Mouse (Mus musculus): ENCODE data around the gene Pphln1. TPM values are rescaled to one million over a fixed set of nuclear protein-coding genes. Genes with fewer than 3 reads are reported as not detected.

Pphln1 gene
- polyA plus RNA-seq, 1 experiment from 2014 or later, result 28.5 TPM

GRCm38 (mm10) chr15:93503201-93503745 is 105.1 kb downstream of the Pphln1 start:
- H3K9me3 ChIP-seq (ENCODE audit: control insufficient read depth, low read length), result no peaks in the 10 kb centered on the region
- H3K4me3 ChIP-seq (ENCODE audit: control insufficient read depth in 1 of 2, insufficient read depth in 1 of 2, low read depth in 1 of 2, low read length in 2 of 2), result no peak overlapping the region
- H3K36me3 ChIP-seq (ENCODE audit: control insufficient read depth, insufficient read depth, low read length), result peaks cover 100% of the 10 kb centered on the region
- ATAC-seq (ENCODE audit: insufficient number of reproducible peaks, insufficient read depth, low FRiP score, low read depth), result no peak
- H3K4me2 ChIP-seq (ENCODE audit: low read length), result no peak overlapping the region
- H3K9ac ChIP-seq (ENCODE audit: low read length), result no peak overlapping the region
- H3K27me3 ChIP-seq (ENCODE audit: control insufficient read depth, insufficient read depth, low read length), result no peaks in the 10 kb centered on the region
- 91% methylated on average over 35 of the region's 35 CpGs for WGBS
- no peaks in the 10 kb centered on the region for H3K4me1 ChIP-seq (ENCODE audit: control insufficient read depth in 2 of 2, insufficient read depth in 2 of 2, low read length in 2 of 2)
- H3K27ac ChIP-seq (replicated peaks in 1 of 2; ENCODE audit: control insufficient read depth in 1 of 2, insufficient read depth in 1 of 2, low read depth in 2 of 2, low read length in 2 of 2), result no peak overlapping the region

GRCm38 (mm10) chr15:93504808-93505207 is 106.7 kb downstream of the Pphln1 start:
- no peaks in the 10 kb centered on the region for H3K27me3 ChIP-seq (ENCODE audit: control insufficient read depth, insufficient read depth, low read length)
- H3K9ac ChIP-seq (ENCODE audit: low read length), result no peak overlapping the region
- no peak overlapping the region for H3K27ac ChIP-seq (replicated peaks in 1 of 2; ENCODE audit: control insufficient read depth in 1 of 2, insufficient read depth in 1 of 2, low read depth in 2 of 2, low read length in 2 of 2)
- peaks cover 96% of the 10 kb centered on the region for H3K36me3 ChIP-seq (ENCODE audit: control insufficient read depth, insufficient read depth, low read length)
- H3K4me3 ChIP-seq (ENCODE audit: control insufficient read depth in 1 of 2, insufficient read depth in 1 of 2, low read depth in 1 of 2, low read length in 2 of 2), result no peak overlapping the region
- H3K4me2 ChIP-seq (ENCODE audit: low read length), result no peak overlapping the region
- no peaks in the 10 kb centered on the region for H3K4me1 ChIP-seq (ENCODE audit: control insufficient read depth in 2 of 2, insufficient read depth in 2 of 2, low read length in 2 of 2)
- H3K9me3 ChIP-seq (ENCODE audit: control insufficient read depth, low read length), result no peaks in the 10 kb centered on the region
- WGBS, result 94% methylated on average over 17 of the region's 17 CpGs
- no peak for ATAC-seq (ENCODE audit: insufficient number of reproducible peaks, insufficient read depth, low FRiP score, low read depth)

- 47% methylated on average over 12 of the region's 12 CpGs for WGBS
- Histone ChIP-seq H3K4me1 (ENCODE audit: control insufficient read depth in 2 of 2, insufficient read depth in 2 of 2, low read length in 2 of 2) (peaks cover 15 to 42% of the 10 kb centered on the region in 2 experiments), H3K36me3 (ENCODE audit: control insufficient read depth, insufficient read depth, low read length) (peaks cover 61% of the 10 kb centered on the region), H3K27me3 (ENCODE audit: control insufficient read depth, insufficient read depth, low read length) (no peaks in the 10 kb centered on the region), H3K27ac (replicated peaks in 1 of 2; ENCODE audit: control insufficient read depth in 1 of 2, insufficient read depth in 1 of 2, low read depth in 2 of 2, low read length in 2 of 2) (no peak overlapping the region), H3K9ac (ENCODE audit: low read length) (no peak overlapping the region), H3K9me3 (ENCODE audit: control insufficient read depth, low read length) (no peaks in the 10 kb centered on the region), H3K4me2 (ENCODE audit: low read length) (no peak overlapping the region), H3K4me3 (ENCODE audit: control insufficient read depth in 1 of 2, insufficient read depth in 1 of 2, low read depth in 1 of 2, low read length in 2 of 2) (no peak overlapping the region)
- no peak for ATAC-seq (ENCODE audit: insufficient number of reproducible peaks, insufficient read depth, low FRiP score, low read depth)
Observed at GRCm38 (mm10) chr15:93510690-93511336, 112.7 kb downstream of the Pphln1 start.

- no peak for ATAC-seq (ENCODE audit: insufficient number of reproducible peaks, insufficient read depth, low FRiP score, low read depth)
- H3K4me3 ChIP-seq (ENCODE audit: control insufficient read depth in 1 of 2, insufficient read depth in 1 of 2, low read depth in 1 of 2, low read length in 2 of 2), result no peak overlapping the region
- peaks cover 18 to 49% of the 10 kb centered on the region in 2 experiments for H3K4me1 ChIP-seq (ENCODE audit: control insufficient read depth in 2 of 2, insufficient read depth in 2 of 2, low read length in 2 of 2)
- H3K36me3 ChIP-seq (ENCODE audit: control insufficient read depth, insufficient read depth, low read length), result peaks cover 46% of the 10 kb centered on the region
- H3K27me3 ChIP-seq (ENCODE audit: control insufficient read depth, insufficient read depth, low read length), result no peaks in the 10 kb centered on the region
- no peak overlapping the region; the same call in 1 of the 2 replicates for H3K9ac ChIP-seq (ENCODE audit: low read length)
- no peak overlapping the region for H3K27ac ChIP-seq (replicated peaks in 1 of 2; ENCODE audit: control insufficient read depth in 1 of 2, insufficient read depth in 1 of 2, low read depth in 2 of 2, low read length in 2 of 2)
- H3K4me2 ChIP-seq (ENCODE audit: low read length), result no peak overlapping the region
- 35% methylated on average over 9 of the region's 9 CpGs for WGBS
- no peaks in the 10 kb centered on the region for H3K9me3 ChIP-seq (ENCODE audit: control insufficient read depth, low read length)
Observed at GRCm38 (mm10) chr15:93512437-93512836, 114.3 kb downstream of the Pphln1 start.

GRCm38 (mm10) chr15:93513939-93514341 is 115.8 kb downstream of the Pphln1 start:
- WGBS, result 14% methylated on average over 10 of the region's 10 CpGs
- H3K9me3 ChIP-seq (ENCODE audit: control insufficient read depth, low read length), result no peaks in the 10 kb centered on the region
- peak overlapping the region; percentile 5 to 19; a peak in 1 of 4 replicates for H3K4me3 ChIP-seq (ENCODE audit: control insufficient read depth in 1 of 2, insufficient read depth in 1 of 2, low read depth in 1 of 2, low read length in 2 of 2)
- H3K4me2 ChIP-seq (ENCODE audit: low read length), result peak overlapping the region; percentile 62
- H3K4me1 ChIP-seq (ENCODE audit: control insufficient read depth in 2 of 2, insufficient read depth in 2 of 2, low read length in 2 of 2), result peaks cover 18 to 52% of the 10 kb centered on the region in 2 experiments
- H3K27ac ChIP-seq (replicated peaks in 1 of 2; ENCODE audit: control insufficient read depth in 1 of 2, insufficient read depth in 1 of 2, low read depth in 2 of 2, low read length in 2 of 2), result peak overlapping the region in 1 of 2 experiments; percentile 0; a peak in 1 of 4 replicates
- H3K9ac ChIP-seq (ENCODE audit: low read length), result peak overlapping the region; percentile 56
- H3K36me3 ChIP-seq (ENCODE audit: control insufficient read depth, insufficient read depth, low read length), result peaks cover 31% of the 10 kb centered on the region
- ATAC-seq (ENCODE audit: insufficient number of reproducible peaks, insufficient read depth, low FRiP score, low read depth), result no peak
- no peaks in the 10 kb centered on the region for H3K27me3 ChIP-seq (ENCODE audit: control insufficient read depth, insufficient read depth, low read length)

GRCm38 (mm10) chr15:93515316-93515715 is 117.2 kb downstream of the Pphln1 start:
- peaks cover 21% of the 10 kb centered on the region for H3K36me3 ChIP-seq (ENCODE audit: control insufficient read depth, insufficient read depth, low read length)

GRCm38 (mm10) chr15:93517022-93517565 is 118.9 kb downstream of the Pphln1 start:
- Histone ChIP-seq H3K27ac (replicated peaks in 1 of 2; ENCODE audit: control insufficient read depth in 1 of 2, insufficient read depth in 1 of 2, low read depth in 2 of 2, low read length in 2 of 2) (peak overlapping the region; percentile 99 to 100), H3K4me1 (ENCODE audit: control insufficient read depth in 2 of 2, insufficient read depth in 2 of 2, low read length in 2 of 2) (peaks cover 29 to 65% of the 10 kb centered on the region in 2 experiments)

More at GRCm38 (mm10) chr15:93515316-93515715, 117.2 kb downstream of the Pphln1 start:
- 53% methylated on average over 9 of the region's 9 CpGs for WGBS
- H3K9ac ChIP-seq (ENCODE audit: low read length), result no peak overlapping the region
- no peak for ATAC-seq (ENCODE audit: insufficient number of reproducible peaks, insufficient read depth, low FRiP score, low read depth)
- 0 out of 4 replicates have a peak overlapping the region, but pooled peaks of 1 of the 2 experiments have one; percentile 14 for H3K27ac ChIP-seq (replicated peaks in 1 of 2; ENCODE audit: control insufficient read depth in 1 of 2, insufficient read depth in 1 of 2, low read depth in 2 of 2, low read length in 2 of 2)
- H3K4me3 ChIP-seq (ENCODE audit: control insufficient read depth in 1 of 2, insufficient read depth in 1 of 2, low read depth in 1 of 2, low read length in 2 of 2), result no peak overlapping the region
- peaks cover 18 to 53% of the 10 kb centered on the region in 2 experiments for H3K4me1 ChIP-seq (ENCODE audit: control insufficient read depth in 2 of 2, insufficient read depth in 2 of 2, low read length in 2 of 2)
- peak overlapping the region; percentile 62; the same call in 1 of the 2 replicates for H3K4me2 ChIP-seq (ENCODE audit: low read length)
- H3K27me3 ChIP-seq (ENCODE audit: control insufficient read depth, insufficient read depth, low read length), result no peaks in the 10 kb centered on the region
- H3K9me3 ChIP-seq (ENCODE audit: control insufficient read depth, low read length), result no peaks in the 10 kb centered on the region

More at GRCm38 (mm10) chr15:93517022-93517565, 118.9 kb downstream of the Pphln1 start:
- Histone ChIP-seq H3K4me2 (ENCODE audit: low read length) (peak overlapping the region; percentile 89), H3K27me3 (ENCODE audit: control insufficient read depth, insufficient read depth, low read length) (no peaks in the 10 kb centered on the region), H3K9ac (ENCODE audit: low read length) (peak overlapping the region; percentile 97), H3K9me3 (ENCODE audit: control insufficient read depth, low read length) (no peaks in the 10 kb centered on the region), H3K36me3 (ENCODE audit: control insufficient read depth, insufficient read depth, low read length) (peaks cover 3% of the 10 kb centered on the region), H3K4me3 (ENCODE audit: control insufficient read depth in 1 of 2, insufficient read depth in 1 of 2, low read depth in 1 of 2, low read length in 2 of 2) (peak overlapping the region; percentile 68 to 92)
- 70% methylated on average over 11 of the region's 11 CpGs for WGBS
- ATAC-seq (ENCODE audit: insufficient number of reproducible peaks, insufficient read depth, low FRiP score, low read depth), result no peak

Data from heart, embryonic 14.5 days (tissue).